Mouse (Mus musculus): Measurements from ENCODE around the gene Pogz.
"Not testable (repeated sequence)": the region's sequence is repeated elsewhere in the genome, so short reads cannot be mapped to it uniquely, and the experiment has no call there.

Pogz gene

GRCm38 (mm10) chr3:94835396-94835795, 2.0 kb upstream of the Pogz start:
- no peak for DNase-seq

GRCm38 (mm10) chr3:94837959-94838496, 661 bp downstream of the Pogz start:
- peak; percentile 61 to 67 for DNase-seq

- peak in 1 of 2 experiments; percentile 7 for DNase-seq
Observed at GRCm38 (mm10) chr3:94838631-94839030, 1.3 kb downstream of the Pogz start.

- no peak for DNase-seq
Observed at GRCm38 (mm10) chr3:94839101-94839500, 1.7 kb downstream of the Pogz start.

GRCm38 (mm10) chr3:94847382-94847781, 10.0 kb downstream of the Pogz start:
- DNase-seq, result no peak

- DNase-seq, result peak in 1 of 2 experiments; percentile 75
Observed at GRCm38 (mm10) chr3:94849338-94849737, 12.0 kb downstream of the Pogz start.

- DNase-seq, result peak; percentile 9 to 19
Observed at GRCm38 (mm10) chr3:94851731-94852130, 14.4 kb downstream of the Pogz start.

GRCm38 (mm10) chr3:94852215-94852614, 14.8 kb downstream of the Pogz start:
- DNase-seq, result no peak

GRCm38 (mm10) chr3:94859471-94859870, 22.1 kb downstream of the Pogz start:
- DNase-seq, result no peak

GRCm38 (mm10) chr3:94869011-94869410, 31.6 kb downstream of the Pogz start:
- no peak for DNase-seq

GRCm38 (mm10) chr3:94878618-94879017, 41.3 kb downstream of the Pogz start:
- no peak for DNase-seq

- DNase-seq, result no peak
Observed at GRCm38 (mm10) chr3:94881840-94882239, 44.5 kb downstream of the Pogz start.

GRCm38 (mm10) chr3:94882579-94882978, 45.2 kb downstream of the Pogz start:
- DNase-seq, result no peak

- peak; percentile 62 to 74 for DNase-seq
Observed at GRCm38 (mm10) chr3:94886316-94887224, 49.2 kb downstream of the Pogz start, which contains the start of gene Psmb4. TSS of gene Psmb4 (minus strand) at chr3:94886961.

GRCm38 (mm10) chr3:94888595-94888994, 51.2 kb downstream of the Pogz start:
- DNase-seq, result no peak

GRCm38 (mm10) chr3:94894076-94894475, 56.7 kb downstream of the Pogz start:
- no peak for DNase-seq

GRCm38 (mm10) chr3:94902747-94903146, 65.4 kb downstream of the Pogz start:
- peak in 1 of 2 experiments; percentile 51 for DNase-seq

GRCm38 (mm10) chr3:94904759-94905158, 67.4 kb downstream of the Pogz start:
- DNase-seq, result not testable (repeated sequence)

- no peak for DNase-seq
Observed at GRCm38 (mm10) chr3:94906482-94906881, 69.1 kb downstream of the Pogz start.

GRCm38 (mm10) chr3:94911050-94911693, 73.8 kb downstream of the Pogz start:
- DNase-seq, result no peak

- no peak for DNase-seq
Observed at GRCm38 (mm10) chr3:94913801-94914200, 76.4 kb downstream of the Pogz start.

- no peak for DNase-seq
Observed at GRCm38 (mm10) chr3:94915903-94916741, 78.8 kb downstream of the Pogz start.
